Mouse (Mus musculus): ENCODE data around the gene Ube2i.

DNA sequence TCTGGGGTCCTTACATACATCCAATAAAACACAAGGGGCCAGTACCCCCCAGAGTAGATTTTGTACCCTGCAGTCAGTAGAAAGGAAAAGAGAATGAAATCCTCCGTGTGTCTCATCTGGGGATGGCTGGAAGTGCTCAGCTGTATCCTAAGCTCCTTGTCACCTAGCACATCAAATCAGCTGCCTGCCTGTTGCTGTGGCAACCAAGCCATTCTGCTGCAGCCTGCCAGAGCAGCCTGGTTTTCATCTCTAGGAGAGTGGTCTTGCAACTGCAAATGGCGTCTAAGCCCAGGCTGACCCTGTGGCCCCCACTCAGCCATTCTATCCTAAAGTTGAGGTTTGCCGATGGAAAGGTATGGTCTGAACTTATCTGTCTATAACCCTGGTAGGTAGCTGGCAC lies 21.8 kb downstream of the Ube2i start:
- TF ChIP-seq POLR2A (IDR thresholded peaks at IDR 0.05; ENCODE audit: low read depth, low read length) (no peak), CTCF (IDR thresholded peaks at IDR 0.05; ENCODE audit: extremely low read depth, insufficient read depth, insufficient read length, insufficient replicate concordance) (no peak)
